Mouse (Mus musculus) bone marrow, adult 2 months (tissue): ENCODE results near the gene 0610010K14Rik.

Experiments
- CTCF ChIP-seq: fragments of 200-500 bp; IDR thresholded peaks from 2 replicates; pipeline ENCODE4 v1.5.1; 2011; ENCODE audit warnings: low read length, control low read depth; ENCODE audit not compliant: control insufficient read depth, insufficient read depth
- POLR2A ChIP-seq: fragments of 200-500 bp; IDR thresholded peaks from 2 replicates; pipeline ENCODE4 v1.6.1; 2011; ENCODE audit warnings: low read depth, mild to moderate bottlenecking, control low read depth, low read length, borderline replicate concordance; ENCODE audit not compliant: control insufficient read depth

DNA sequence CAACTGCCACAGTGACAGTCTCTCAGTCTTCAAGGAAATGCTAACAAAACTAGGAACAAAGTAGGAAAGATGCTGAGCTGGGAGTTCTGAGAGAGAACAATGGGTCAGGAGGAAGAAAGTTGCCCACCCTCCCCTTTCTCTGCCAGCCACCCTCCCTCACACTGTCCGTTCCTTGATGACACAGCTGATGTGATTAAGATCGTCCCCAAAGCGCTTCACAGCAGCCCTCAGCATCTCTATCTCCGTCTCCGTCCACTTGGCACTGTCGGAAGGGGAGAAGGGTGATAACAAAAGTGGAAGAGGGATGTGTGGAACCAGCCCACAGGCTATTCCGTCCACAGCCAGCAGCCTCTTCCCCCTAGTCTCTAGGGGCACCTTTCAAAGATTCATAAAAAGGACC, 997 bp downstream of the 0610010K14Rik start:
- TF ChIP-seq CTCF (no peak), POLR2A (no peak)
